Mouse (Mus musculus) forebrain, embryonic 13.5 days (tissue): Measurements from ENCODE around the gene Olfr1392. TPM values are rescaled to one million over a fixed set of nuclear protein-coding genes. Genes with fewer than 3 reads are reported as not detected.
"Not testable (repeated sequence)": the region's sequence is repeated elsewhere in the genome, so short reads cannot be mapped to it uniquely, and the experiment has no call there.

Experiments
- ATAC-seq: fragments of 200-750 bp; cut with Nextera tagmentation; 2 replicates; pipeline ENCODE4 v1.8.0; 2017
- H3K27ac ChIP-seq: fragments of 300-500 bp; sonication (generic); 2 replicates; pipeline ENCODE4 v1.5.1; 2015; ENCODE audit warnings: inconsistent platforms, mild to moderate bottlenecking, moderate library complexity
- H3K27me3 ChIP-seq: fragments of 300-500 bp; sonication (generic); 2 replicates; pipeline ENCODE4 v1.6.1; 2015; ENCODE audit warnings: mild to moderate bottlenecking, inconsistent platforms
- H3K36me3 ChIP-seq: fragments of 300-500 bp; sonication (generic); 2 replicates; pipeline ENCODE4 v1.6.1; 2015; ENCODE audit warnings: mild to moderate bottlenecking, inconsistent platforms; ENCODE audit not compliant: poor library complexity, severe bottlenecking
- H3K4me1 ChIP-seq: fragments of 300-500 bp; sonication (generic); 2 replicates; pipeline ENCODE4 v1.6.1; 2015; ENCODE audit warnings: inconsistent platforms
- H3K4me2 ChIP-seq: fragments of 300-500 bp; sonication (generic); 2 replicates; pipeline ENCODE4 v1.6.1; 2015; ENCODE audit warnings: inconsistent platforms, mild to moderate bottlenecking, moderate library complexity
- H3K4me3 ChIP-seq: fragments of 300-500 bp; sonication (generic); 2 replicates; pipeline ENCODE4 v1.5.1; 2015; ENCODE audit warnings: mild to moderate bottlenecking, inconsistent platforms
- H3K9ac ChIP-seq: fragments of 300-500 bp; sonication (generic); 2 replicates; pipeline ENCODE4 v1.6.1; 2015; ENCODE audit warnings: mild to moderate bottlenecking, inconsistent platforms
- H3K9me3 ChIP-seq: fragments of 300-500 bp; sonication (generic); replicated peaks from 2 replicates; pipeline ENCODE4 v1.6.1; 2016; ENCODE audit warnings: inconsistent platforms
- WGBS: fragments of 180-500 bp; shearing (Covaris S2); methylation state at CpG from one replicate; pipeline ENCODE4 v1.1.7; 2015; 5-methylcytosine and 5-hydroxymethylcytosine counted together
- polyA plus RNA-seq: library from polyadenylated mRNA; unstranded; fragments of >200 nt; fragmentation: Nextera tagmentation; extraction: Ambion mirVana; gene quantifications from 2 replicates; pipeline ENCODE4 v1.2.1, GENCODE M21; 2015

The Olfr1392 gene
- polyA plus RNA-seq, 1 experiment from 2014 or later = not detected

DNA sequence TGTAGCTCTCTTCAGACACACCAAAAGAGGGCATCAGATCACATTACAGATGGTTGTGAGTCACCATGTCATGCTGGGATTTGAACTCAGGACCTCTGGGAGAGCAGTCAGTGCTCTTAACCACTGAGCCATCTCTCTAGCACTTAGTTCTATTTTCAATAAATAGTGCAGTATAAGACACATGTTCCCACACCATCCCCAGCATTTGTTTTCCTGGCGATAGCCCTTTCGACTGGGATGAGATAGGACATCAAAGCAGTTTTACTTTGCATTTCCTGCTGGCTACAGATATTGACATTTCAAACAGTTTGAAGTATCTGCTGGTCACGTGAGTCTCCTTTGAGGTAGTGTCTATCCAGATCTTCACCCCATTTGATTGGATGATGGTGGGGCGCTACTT, 14.7 kb upstream of the Olfr1392 start:
- no peak overlapping the region for H3K4me2 ChIP-seq
- 90% methylated on average over 4 of the region's 4 CpGs for WGBS
- H3K9ac ChIP-seq = no peak overlapping the region
- H3K27ac ChIP-seq = no peak overlapping the region
- H3K27me3 ChIP-seq = no peaks in the 10 kb centered on the region
- H3K9me3 ChIP-seq = no peaks in the 10 kb centered on the region
- H3K4me1 ChIP-seq = no peaks in the 10 kb centered on the region
- H3K4me3 ChIP-seq = no peak overlapping the region
- H3K36me3 ChIP-seq = no peaks in the 10 kb centered on the region
- ATAC-seq = no peak

DNA sequence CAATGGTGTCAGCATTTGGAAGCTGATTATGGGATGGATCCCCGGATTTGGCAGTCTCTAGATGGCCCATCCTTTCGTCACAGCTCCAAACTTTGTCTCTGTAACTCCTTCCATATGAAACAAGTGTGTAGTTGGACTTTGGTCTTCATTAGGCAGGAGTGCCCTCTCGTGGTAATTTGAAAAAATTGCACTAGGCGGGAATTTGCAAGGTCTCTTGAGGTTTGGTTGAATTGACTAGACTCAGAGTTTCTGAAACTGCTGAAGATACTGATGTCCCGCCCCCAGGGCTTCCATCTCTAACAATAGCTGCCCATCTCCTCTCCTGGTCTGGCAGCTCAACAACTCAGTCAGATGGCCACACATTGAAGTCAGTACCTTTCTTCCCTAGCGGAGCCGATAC, 13.7 kb upstream of the Olfr1392 start:
- ATAC-seq = peak; percentile 65
- Histone ChIP-seq H3K4me3 (no peak overlapping the region), H3K9me3 (no peaks in the 10 kb centered on the region), H3K4me2 (no peak overlapping the region), H3K27ac (no peak overlapping the region), H3K4me1 (no peaks in the 10 kb centered on the region), H3K36me3 (no peaks in the 10 kb centered on the region), H3K27me3 (no peaks in the 10 kb centered on the region), H3K9ac (no peak overlapping the region)
- WGBS = 29% methylated on average over 7 of the region's 7 CpGs

DNA sequence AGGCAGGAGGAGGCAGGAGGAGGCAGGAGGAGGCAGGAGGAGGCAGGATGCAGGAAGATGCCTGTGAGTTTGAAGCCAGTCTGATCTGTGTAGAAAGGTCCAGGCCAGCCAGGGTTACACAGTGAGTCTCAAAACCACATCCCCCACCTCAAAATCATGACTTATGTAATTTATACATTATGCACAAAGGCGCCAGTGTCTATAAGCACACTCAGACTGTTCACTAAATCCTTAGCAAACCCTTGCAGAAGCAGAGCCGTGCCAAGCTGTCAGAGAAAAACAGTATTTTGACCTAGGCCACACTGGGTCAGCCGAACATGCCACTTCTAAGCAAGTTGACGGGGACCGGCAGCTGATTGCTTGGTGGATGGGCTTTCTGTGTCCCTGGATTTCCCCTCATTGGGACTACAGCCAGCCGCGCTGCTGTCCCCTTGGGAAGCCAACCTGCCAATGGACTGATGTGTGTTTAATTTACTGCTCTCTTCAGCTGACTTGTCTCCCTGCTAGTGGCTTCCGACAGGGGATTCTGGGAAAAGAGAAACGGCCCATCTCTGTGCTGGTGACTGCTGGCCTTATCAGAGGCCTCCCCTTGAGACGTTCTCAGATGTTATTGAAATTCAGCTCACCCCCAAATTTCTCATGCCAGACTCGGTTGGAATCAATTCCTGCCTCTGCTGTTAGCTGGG, 11.1 kb upstream of the Olfr1392 start:
- H3K36me3 ChIP-seq = no peaks in the 10 kb centered on the region

DNA sequence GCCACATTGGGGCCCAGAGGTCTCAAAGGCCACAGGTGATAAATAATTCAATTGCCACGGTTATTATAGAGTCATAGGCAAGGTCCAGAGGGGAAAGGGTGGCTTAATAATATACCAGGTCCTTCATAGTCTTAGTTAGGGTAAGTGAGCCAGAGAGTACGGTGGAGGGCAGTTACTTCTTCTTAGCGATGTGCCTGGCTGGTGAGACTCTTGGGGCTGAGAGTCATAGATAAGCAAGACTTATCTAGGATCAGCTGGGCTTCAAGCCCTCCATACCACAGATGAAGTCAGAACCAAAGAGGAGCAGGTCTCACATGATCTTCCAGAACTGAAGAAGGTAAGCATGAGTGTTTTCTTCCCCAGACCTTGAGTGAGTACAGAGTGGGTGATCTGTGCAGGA, 6.9 kb upstream of the Olfr1392 start, which contains the start of gene Olfr1393:
Gene Olfr1393 (plus strand): TSS at position 83 of the 400 bp plus-strand sequence.
- no peak within 1 kb of the TSS for H3K4me3 ChIP-seq

More for the DNA sequence above, 11.1 kb upstream of the Olfr1392 start:
- Histone ChIP-seq H3K4me2 (no peak overlapping the region), H3K4me1 (no peaks in the 10 kb centered on the region), H3K27me3 (no peaks in the 10 kb centered on the region), H3K27ac (no peak overlapping the region), H3K4me3 (no peak overlapping the region), H3K9ac (no peak overlapping the region), H3K9me3 (no peaks in the 10 kb centered on the region)
- 78% methylated on average over 11 of the region's 11 CpGs for WGBS
- ATAC-seq = no peak

DNA sequence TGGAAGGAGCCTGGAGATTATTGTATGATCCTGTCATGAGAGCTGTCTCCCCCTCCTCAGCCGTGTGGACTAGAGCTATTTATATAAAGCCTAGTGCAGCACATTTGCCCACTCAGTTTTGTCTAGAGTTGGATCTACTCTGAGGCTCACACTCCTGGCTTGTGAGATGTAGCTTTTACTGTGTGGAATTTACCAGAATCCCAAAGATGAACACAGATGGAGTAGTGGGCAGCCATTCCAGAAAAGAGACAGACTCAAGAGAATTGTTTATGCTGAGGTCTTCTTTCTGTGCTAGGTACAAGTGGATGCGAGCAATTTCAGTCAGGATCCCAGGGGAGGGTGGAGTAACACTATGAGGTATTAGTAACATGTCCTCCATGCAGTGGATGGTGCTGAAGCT, 2.2 kb downstream of the Olfr1392 start:
- 80% methylated on average over 2 of the region's 2 CpGs for WGBS
- no peak for ATAC-seq

More for the DNA sequence above, 6.9 kb upstream of the Olfr1392 start, which contains the start of gene Olfr1393:
- Histone ChIP-seq H3K36me3 (no peaks in the 10 kb centered on the region), H3K4me1 (no peaks in the 10 kb centered on the region), H3K4me2 (no peak within 1 kb of the TSS), H3K9me3 (no peaks in the 10 kb centered on the region), H3K27ac (no peak within 1 kb of the TSS), H3K9ac (no peak within 1 kb of the TSS), H3K27me3 (no peaks in the 10 kb centered on the region)
- no peak for ATAC-seq
- 88% methylated on average over 3 of the region's 3 CpGs for WGBS

DNA sequence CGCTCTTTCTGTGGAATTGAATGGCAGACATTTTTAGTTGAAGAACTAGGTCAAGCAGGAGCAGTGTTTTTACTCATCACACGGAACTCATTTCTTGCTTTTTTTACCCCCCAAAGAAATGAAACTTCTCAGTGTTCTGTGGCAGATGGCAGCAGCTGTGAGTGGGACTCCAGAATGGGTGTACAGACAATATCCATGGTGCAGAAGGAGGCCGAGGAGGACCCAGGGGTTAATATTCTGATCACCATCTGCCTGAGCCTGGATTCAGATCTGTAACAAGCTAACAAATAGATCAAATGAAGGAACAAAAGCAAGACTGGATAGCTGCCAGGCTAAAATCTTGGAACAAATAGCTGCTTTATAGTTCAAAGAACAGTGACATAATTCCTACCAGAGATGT, 7.7 kb downstream of the Olfr1392 start:
- Histone ChIP-seq H3K27ac (no peak overlapping the region), H3K36me3 (no peaks in the 10 kb centered on the region), H3K4me3 (no peak overlapping the region), H3K4me2 (no peak overlapping the region), H3K9ac (no peak overlapping the region), H3K4me1 (no peaks in the 10 kb centered on the region), H3K9me3 (no peaks in the 10 kb centered on the region), H3K27me3 (no peaks in the 10 kb centered on the region)
- 45% methylated on average over 3 of the region's 3 CpGs for WGBS
- no peak; the same call in 1 of the 2 replicates for ATAC-seq

More for the DNA sequence above, 2.2 kb downstream of the Olfr1392 start:
- no peaks in the 10 kb centered on the region for H3K27me3 ChIP-seq
- no peak overlapping the region for H3K4me2 ChIP-seq
- no peaks in the 10 kb centered on the region for H3K9me3 ChIP-seq
- no peak overlapping the region for H3K27ac ChIP-seq
- H3K36me3 ChIP-seq = no peaks in the 10 kb centered on the region
- no peaks in the 10 kb centered on the region for H3K4me1 ChIP-seq
- H3K4me3 ChIP-seq = no peak overlapping the region
- H3K9ac ChIP-seq = no peak overlapping the region

DNA sequence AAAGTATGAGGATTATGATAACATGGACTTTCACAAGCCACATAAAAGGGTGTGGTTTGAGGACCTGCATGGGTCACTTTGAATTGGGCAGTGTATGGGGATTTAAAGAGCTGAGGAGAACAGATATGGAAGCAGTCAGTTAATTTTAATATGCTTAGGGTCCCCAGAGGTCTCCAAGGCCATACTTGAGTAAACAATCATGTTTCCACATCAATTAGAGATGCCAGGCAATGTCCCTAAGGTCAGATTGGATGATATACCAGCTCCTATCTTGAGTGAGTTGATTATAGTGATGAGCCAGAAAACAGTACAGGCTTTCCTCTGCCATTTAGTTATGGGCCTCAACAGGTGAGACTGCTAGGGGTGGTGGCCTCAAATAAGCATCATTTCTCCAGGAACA, 19.4 kb downstream of the Olfr1392 start, which contains the start of gene Olfr10:
Gene Olfr10 (plus strand): TSS at position 301 of the 400 bp plus-strand sequence.
- H3K4me3 ChIP-seq = no peak within 1 kb of the TSS
- no peak within 1 kb of the TSS for H3K27ac ChIP-seq
- ATAC-seq = no peak
- H3K9ac ChIP-seq = no peak within 1 kb of the TSS
- H3K4me2 ChIP-seq = no peak within 1 kb of the TSS
- H3K9me3 ChIP-seq = no peaks in the 10 kb centered on the region
- no peaks in the 10 kb centered on the region for H3K4me1 ChIP-seq
- H3K36me3 ChIP-seq = no peaks in the 10 kb centered on the region
- H3K27me3 ChIP-seq = no peaks in the 10 kb centered on the region

DNA sequence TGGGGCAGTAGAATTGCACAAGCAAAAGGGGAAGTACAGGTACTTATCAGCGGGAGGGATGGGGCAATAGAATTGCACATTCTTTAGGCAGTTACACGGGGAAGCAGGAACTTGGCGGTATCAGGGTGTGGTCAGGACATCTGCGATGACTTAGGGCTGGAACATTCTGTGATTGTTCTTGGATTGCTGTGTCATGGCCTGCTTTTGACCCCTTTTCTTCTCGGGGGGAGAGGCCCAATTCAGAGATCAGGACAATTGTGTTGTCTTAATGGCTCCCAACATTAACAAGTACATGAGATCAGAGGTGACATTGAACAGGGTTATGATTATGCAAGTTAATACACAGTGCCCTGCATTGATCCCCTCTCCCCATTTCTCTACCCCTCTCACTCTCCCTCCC, 23.5 kb downstream of the Olfr1392 start:
- H3K36me3 ChIP-seq, H3K4me1 ChIP-seq, H3K9ac ChIP-seq, ATAC-seq, H3K4me3 ChIP-seq, H3K27ac ChIP-seq, H3K27me3 ChIP-seq, H3K9me3 ChIP-seq, H3K4me2 ChIP-seq: not testable (repeated sequence)
- 86% methylated on average over 5 of the region's 5 CpGs for WGBS

DNA sequence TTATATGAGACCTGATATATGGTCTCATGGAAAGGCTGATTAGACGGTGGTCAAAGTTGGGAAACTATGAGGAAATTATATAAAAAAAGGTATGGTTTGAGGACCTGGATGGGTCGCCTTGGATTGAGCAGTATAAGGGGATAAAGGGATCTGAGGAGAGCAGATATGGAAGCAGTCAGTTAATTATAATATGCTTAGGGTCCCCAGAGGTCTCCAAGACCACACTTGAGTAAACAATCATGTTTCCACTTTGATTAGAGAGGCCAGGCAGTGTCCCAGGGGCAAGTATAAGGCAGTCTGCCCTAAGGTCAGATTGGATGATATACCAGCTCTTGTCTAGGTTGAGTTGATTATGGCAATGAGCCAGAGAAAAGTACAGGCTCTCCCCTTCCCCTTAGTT, 37.4 kb downstream of the Olfr1392 start, which contains the start of gene Olfr1391:
Gene Olfr1391 (plus strand): TSS at position 301 of the 400 bp plus-strand sequence.
- WGBS = 87% methylated on average over 2 of the region's 2 CpGs
- no peaks in the 10 kb centered on the region for H3K4me1 ChIP-seq
- no peaks in the 10 kb centered on the region for H3K36me3 ChIP-seq
- no peaks in the 10 kb centered on the region for H3K9me3 ChIP-seq
- no peak within 1 kb of the TSS for H3K9ac ChIP-seq
- H3K4me2 ChIP-seq = no peak within 1 kb of the TSS
- no peak within 1 kb of the TSS for H3K4me3 ChIP-seq
- H3K27me3 ChIP-seq = no peaks in the 10 kb centered on the region
- no peak for ATAC-seq
- H3K27ac ChIP-seq = no peak within 1 kb of the TSS

DNA sequence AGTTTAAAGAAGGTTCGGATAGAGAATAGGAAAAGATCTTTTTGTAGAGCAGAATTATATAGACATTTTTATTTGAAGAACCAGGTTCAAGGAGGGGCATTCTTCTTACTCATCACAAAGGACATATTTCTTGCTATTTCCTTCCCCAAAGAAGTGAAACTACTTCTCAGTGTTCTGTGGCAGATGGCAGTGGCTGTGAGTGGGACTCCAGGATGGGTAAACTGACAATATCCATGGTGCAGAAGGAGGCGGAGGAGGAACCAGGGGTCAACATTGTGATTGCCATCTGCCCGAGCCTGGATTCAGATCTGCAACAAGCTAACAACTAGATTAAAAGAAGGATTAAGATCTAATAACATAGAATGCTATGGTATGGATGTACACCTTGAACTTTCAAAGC, 41.6 kb downstream of the Olfr1392 start:
- no peaks in the 10 kb centered on the region for H3K27me3 ChIP-seq
- ATAC-seq = no peak
- WGBS = 85% methylated on average over 3 of the region's 3 CpGs

DNA sequence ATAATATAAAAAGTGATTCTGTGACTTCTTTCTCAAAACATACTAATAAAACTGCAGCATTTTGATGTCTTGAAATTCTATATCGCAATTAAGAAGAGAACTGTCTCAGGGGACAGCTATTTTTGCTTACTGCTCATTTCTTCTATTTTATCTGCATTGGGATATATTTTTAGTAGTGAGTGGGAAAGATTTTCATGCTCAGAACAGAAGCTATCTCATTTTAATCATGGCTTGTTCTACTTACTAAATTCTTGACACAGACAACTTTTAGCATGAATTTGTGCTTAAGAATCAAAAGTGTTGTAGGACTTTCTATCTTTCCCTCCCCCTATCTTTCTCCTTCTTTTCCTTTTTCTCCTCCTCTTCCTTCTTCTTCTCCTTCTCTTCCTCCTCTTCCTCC, 44.6 kb downstream of the Olfr1392 start:
- H3K4me1 ChIP-seq = no peaks in the 10 kb centered on the region
- 83% methylated on average over 1 of the region's 1 CpGs for WGBS
- H3K27me3 ChIP-seq = no peaks in the 10 kb centered on the region
- ATAC-seq = no peak
- no peaks in the 10 kb centered on the region for H3K9me3 ChIP-seq
- H3K4me3 ChIP-seq = no peak overlapping the region
- H3K9ac ChIP-seq = no peak overlapping the region
- H3K27ac ChIP-seq = no peak overlapping the region
- H3K36me3 ChIP-seq = no peaks in the 10 kb centered on the region
- H3K4me2 ChIP-seq = no peak overlapping the region

More for the DNA sequence above, 41.6 kb downstream of the Olfr1392 start:
- Histone ChIP-seq H3K9ac (no peak overlapping the region), H3K36me3 (no peaks in the 10 kb centered on the region), H3K9me3 (no peaks in the 10 kb centered on the region), H3K4me3 (no peak overlapping the region), H3K4me2 (no peak overlapping the region), H3K4me1 (no peaks in the 10 kb centered on the region), H3K27ac (no peak overlapping the region)

DNA sequence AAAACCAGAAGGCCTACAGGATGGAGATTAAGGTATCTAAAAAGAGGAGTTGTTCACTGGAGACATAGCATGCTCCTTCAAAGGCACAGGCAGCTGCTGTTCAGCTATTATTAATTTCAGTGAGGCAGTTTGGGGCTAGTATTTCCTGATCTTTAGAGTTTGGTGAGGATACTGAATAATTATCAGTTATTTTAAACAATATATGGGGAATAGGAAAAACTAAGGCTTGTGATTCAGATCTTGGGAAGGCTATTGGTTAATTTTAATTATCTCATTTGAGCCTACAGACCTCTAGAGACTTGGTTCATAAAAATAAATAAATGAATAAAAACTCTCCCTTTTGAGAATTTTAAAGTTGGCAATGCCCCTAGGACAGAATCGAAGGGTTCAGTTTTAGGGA, 49.8 kb downstream of the Olfr1392 start, which contains the start of gene Olfr1390:
Gene Olfr1390 (plus strand): TSS at position 301 of the 400 bp plus-strand sequence.
- no peaks in the 10 kb centered on the region for H3K4me1 ChIP-seq
- 88% methylated on average over 1 of the region's 1 CpGs for WGBS
- H3K9me3 ChIP-seq = no peaks in the 10 kb centered on the region
- no peak within 1 kb of the TSS for H3K4me3 ChIP-seq
- H3K36me3 ChIP-seq = no peaks in the 10 kb centered on the region
- no peak for ATAC-seq
- no peaks in the 10 kb centered on the region for H3K27me3 ChIP-seq
- H3K9ac ChIP-seq = no peak within 1 kb of the TSS
- H3K4me2 ChIP-seq = no peak within 1 kb of the TSS
- H3K27ac ChIP-seq = no peak within 1 kb of the TSS
